In genomic region chr13:32900639-32901038, GRCm38 (mm10) we compare ENCODE assay signal across 9 mouse cellular contexts. TPM values are rescaled to one million over a fixed set of nuclear protein-coding genes. Genes with fewer than 3 reads are reported as not detected.
DNase-seq lines count a peak whose midpoint lies in the region; ATAC-seq and TF ChIP-seq lines count a peak whose summit lies in the region.
"Had no signal": no experiment of that assay in that cellular context is flagged by ENCODE, and none has a peak within 500 bp of the region (broad histone marks: within the 10 kb centered on the region; RNA-seq: fewer than 3 reads in every experiment).

No protein-coding gene starts in this region.

- peak; percentile 47; the same call in 1 of the 2 replicates for TF ChIP-seq CTCF in forebrain, postnatal 0 days (IDR thresholded peaks at IDR 0.05; ENCODE audit: low read depth)
- TF ChIP-seq CTCF in cortical plate, adult 2 months (IDR thresholded peaks at IDR 0.05; ENCODE audit: extremely low read depth, insufficient read depth, low read length) = peak; percentile 31

- no peaks in the 10 kb centered on the region for H3K9me3 ChIP-seq in forebrain, postnatal 0 days (ENCODE audit: low read length)
- H3K9me3 ChIP-seq in forebrain, embryonic 16.5 days (ENCODE audit: control insufficient read depth, low read length) = no peaks in the 10 kb centered on the region
- H3K9me3 ChIP-seq: limb, embryonic 13.5 days had no signal

- WGBS in forebrain, postnatal 0 days = 10% methylated on average over 2 of the region's 2 CpGs
- 31% methylated on average over 2 of the region's 2 CpGs for WGBS in forebrain, embryonic 16.5 days

- no peak overlapping the region for H3K9ac ChIP-seq in forebrain, postnatal 0 days
- H3K9ac ChIP-seq in forebrain, embryonic 16.5 days (replicated peaks; ENCODE audit: low read depth, low read length) = no peak overlapping the region
- H3K9ac ChIP-seq: limb, embryonic 13.5 days had no signal

- H3K36me3 ChIP-seq in forebrain, postnatal 0 days (ENCODE audit: insufficient read depth) = no peaks in the 10 kb centered on the region
- no peaks in the 10 kb centered on the region for H3K36me3 ChIP-seq in forebrain, embryonic 16.5 days (ENCODE audit: control insufficient read depth, insufficient read depth)
- H3K36me3 ChIP-seq: limb, embryonic 13.5 days had no signal

- no peaks in the 10 kb centered on the region for H3K4me1 ChIP-seq in forebrain, postnatal 0 days (ENCODE audit: insufficient read depth)
- H3K4me1 ChIP-seq in forebrain, embryonic 16.5 days (replicated peaks; ENCODE audit: control insufficient read depth, insufficient read depth, low read length) = no peaks in the 10 kb centered on the region
- H3K4me1 ChIP-seq in cortical plate, adult 2 months (ENCODE audit: control insufficient read depth, insufficient read depth, low read length) = no peaks in the 10 kb centered on the region
- H3K4me1 ChIP-seq: limb, embryonic 13.5 days had no signal

- DNase-seq in forebrain, postnatal 0 days = peak; percentile 15
- peak; percentile 20 to 38 for DNase-seq in right cerebral cortex, adult 2 months (ENCODE audit: low spot score in 2 of 2)
- no peak for DNase-seq in right cerebral cortex, postnatal 36 days (ENCODE audit: low spot score in 2 of 2)
- peak; percentile 63 for DNase-seq in kidney, adult 9 months
- DNase-seq in lung, postnatal 4 days = peak; percentile 45 to 71
- DNase-seq in yolk sac, embryonic 10.5 days (ENCODE audit: low spot score) = peak; percentile 36

- no peak overlapping the region for H3K4me2 ChIP-seq in forebrain, postnatal 0 days (ENCODE audit: low read depth)
- H3K4me2 ChIP-seq in forebrain, embryonic 16.5 days (ENCODE audit: low read length) = no peak overlapping the region
- H3K4me2 ChIP-seq: limb, embryonic 13.5 days had no signal

- no peak overlapping the region for H3K27ac ChIP-seq in forebrain, postnatal 0 days (ENCODE audit: low read depth, low read length)
- H3K27ac ChIP-seq in forebrain, embryonic 16.5 days (ENCODE audit: low read length) = no peak overlapping the region
- no peak overlapping the region for H3K27ac ChIP-seq in cortical plate, adult 2 months (ENCODE audit: insufficient read depth, low read length)
- H3K27ac ChIP-seq: limb, embryonic 13.5 days had no signal

- ATAC-seq in forebrain, postnatal 0 days = no peak
- no peak for ATAC-seq in forebrain, embryonic 16.5 days

- TF ChIP-seq POLR2A in cortical plate, adult 2 months (IDR thresholded peaks at IDR 0.05; ENCODE audit: extremely low read depth, insufficient read depth, low read length) = no peak

- no peaks in the 10 kb centered on the region for H3K27me3 ChIP-seq in forebrain, postnatal 0 days (ENCODE audit: insufficient read depth, low read length)
- no peaks in the 10 kb centered on the region for H3K27me3 ChIP-seq in forebrain, embryonic 16.5 days (replicated peaks; ENCODE audit: control insufficient read depth, insufficient read depth, low read length)
- H3K27me3 ChIP-seq: limb, embryonic 13.5 days had no signal

- no peak overlapping the region for H3K4me3 ChIP-seq in forebrain, postnatal 0 days (ENCODE audit: low read depth, low read length)
- no peak overlapping the region for H3K4me3 ChIP-seq in forebrain, embryonic 16.5 days (replicated peaks; ENCODE audit: low read length)
- no peak overlapping the region for H3K4me3 ChIP-seq in cortical plate, adult 2 months (ENCODE audit: insufficient read depth, low read length)
- H3K4me3 ChIP-seq: limb, embryonic 13.5 days had no signal

RNA-seq across cellular contexts. Expression of gene Serpinb1c, which starts 2.6 kb away (rescaled TPM):
- total RNA-seq in forebrain, postnatal 0 days (2014; rRNA removed) = not detected in 2 replicates
- polyA plus RNA-seq in forebrain, postnatal 0 days (2015; fragmentation: Nextera tagmentation; extraction: Ambion mirVana) = 0.11 TPM in 1 of 2 replicates, not detected in the other
- not detected in 2 replicates for polyA plus RNA-seq in forebrain, embryonic 16.5 days (2015; fragmentation: Nextera tagmentation; extraction: Ambion mirVana)
- not detected in 2 replicates for polyA plus RNA-seq in cortical plate, adult 2 months (2012; rRNA removed)
- polyA plus RNA-seq: limb, embryonic 13.5 days had no signal

RNA-seq across cellular contexts. Expression of gene Serpinb1a, which starts 49.7 kb away (rescaled TPM):
- total RNA-seq in forebrain, postnatal 0 days (2014; rRNA removed) = 0.48 and 1.2 TPM in 2 replicates
- polyA plus RNA-seq in forebrain, postnatal 0 days (2015; fragmentation: Nextera tagmentation; extraction: Ambion mirVana) = 3.5 and 4.2 TPM in 2 replicates
- 1.5 and 1.6 TPM in 2 replicates for polyA plus RNA-seq in forebrain, embryonic 16.5 days (2015; fragmentation: Nextera tagmentation; extraction: Ambion mirVana)
- polyA plus RNA-seq in cortical plate, adult 2 months (2012; rRNA removed) = 11.0 and 15.1 TPM in 2 replicates

Comparison
In these comparisons a context has a peak if more than half of its experiments do, and no peak if none do; other contexts are left out.
1. DNase-seq: peak in forebrain, postnatal 0 days (single experiment), right cerebral cortex, adult 2 months (2 of 2), kidney, adult 9 months (single experiment), lung, postnatal 4 days (2 of 2) and yolk sac, embryonic 10.5 days (single experiment); none in right cerebral cortex, postnatal 36 days (0 of 2).